In the genomic region with DNA sequence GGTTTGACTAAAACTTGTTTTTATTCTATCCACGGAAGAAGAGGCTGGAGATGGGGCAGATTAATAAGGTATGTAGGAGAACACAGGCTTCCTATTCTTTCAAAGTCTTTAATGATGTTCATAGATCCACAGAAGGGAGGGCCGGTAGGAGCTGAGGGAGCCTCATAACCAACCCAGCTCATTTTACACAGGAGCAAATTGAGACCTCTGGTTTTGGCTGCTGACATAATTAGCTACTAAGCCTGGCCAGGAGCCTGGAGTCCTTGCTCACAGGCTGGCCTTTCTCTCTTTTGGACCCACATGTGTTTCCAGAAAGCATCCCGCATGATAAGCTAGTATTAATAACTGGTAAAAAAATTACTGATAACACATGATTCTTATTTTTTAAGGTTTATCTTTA, we compare ENCODE assay signal across 14 mouse cellular contexts.
DNase-seq lines count a peak whose midpoint lies in the region; ATAC-seq and TF ChIP-seq lines count a peak whose summit lies in the region.
"Had no signal": no experiment of that assay in that cellular context is flagged by ENCODE, and none has a peak within 500 bp of the region (broad histone marks: within the 10 kb centered on the region; RNA-seq: fewer than 3 reads in every experiment).

No protein-coding gene starts in this region.

- H3K4me2 ChIP-seq in lung, embryonic 14.5 days = no peak overlapping the region
- no peak overlapping the region for H3K4me2 ChIP-seq in embryonic facial prominence, embryonic 13.5 days
- no peak overlapping the region for H3K4me2 ChIP-seq in neural tube, embryonic 15.5 days
- H3K4me2 ChIP-seq: kidney, embryonic 15.5 days; liver, embryonic 15.5 days had no signal

- no peak overlapping the region for H3K9ac ChIP-seq in lung, embryonic 14.5 days
- H3K9ac ChIP-seq in embryonic facial prominence, embryonic 13.5 days = no peak overlapping the region
- H3K9ac ChIP-seq in neural tube, embryonic 15.5 days (replicated peaks) = no peak overlapping the region
- H3K9ac ChIP-seq: kidney, embryonic 15.5 days; liver, embryonic 15.5 days had no signal

- no peaks in the 10 kb centered on the region for H3K36me3 ChIP-seq in lung, embryonic 14.5 days (ENCODE audit: insufficient read depth)
- H3K36me3 ChIP-seq in embryonic facial prominence, embryonic 13.5 days = no peaks in the 10 kb centered on the region
- no peaks in the 10 kb centered on the region for H3K36me3 ChIP-seq in neural tube, embryonic 15.5 days
- H3K36me3 ChIP-seq: kidney, embryonic 15.5 days; liver, embryonic 15.5 days had no signal

- DNase-seq in gastrocnemius, postnatal 14 days = peak; percentile 7
- no peak for DNase-seq in gastrocnemius, adult 18-20 months (ENCODE audit: low spot score)
- peak; percentile 56 for DNase-seq in lung, embryonic 14.5 days
- DNase-seq in lung, adult 2 months = no peak
- DNase-seq in cerebellum, adult 18-20 months = peak; percentile 70 to 82
- no peak for DNase-seq in thymus, postnatal 36 days
- DNase-seq: adrenal gland, adult 2 months; gastrocnemius, postnatal 10 days; thymus, adult 18-20 months had no signal

- ATAC-seq in lung, embryonic 14.5 days (ENCODE audit: insufficient read depth) = no peak
- no peak for ATAC-seq in embryonic facial prominence, embryonic 13.5 days (ENCODE audit: insufficient number of reproducible peaks, insufficient read depth, low FRiP score, low TSS enrichment, low read depth)
- ATAC-seq in neural tube, embryonic 15.5 days (ENCODE audit: low FRiP score) = no peak
- ATAC-seq: forebrain, embryonic 14.5 days had no signal

- TF ChIP-seq CTCF in lung, embryonic 14.5 days (IDR thresholded peaks at IDR 0.05; ENCODE audit: low read depth) = no peak
- TF ChIP-seq CTCF in lung, adult 2 months (IDR thresholded peaks at IDR 0.05; ENCODE audit: insufficient read depth, low read length) = no peak

- no peaks in the 10 kb centered on the region for H3K4me1 ChIP-seq in lung, embryonic 14.5 days (ENCODE audit: insufficient read depth)
- no peaks in the 10 kb centered on the region for H3K4me1 ChIP-seq in lung, adult 2 months (ENCODE audit: control insufficient read depth, insufficient read depth, low read length)
- H3K4me1 ChIP-seq in embryonic facial prominence, embryonic 13.5 days = peaks cover 13% of the 10 kb centered on the region; the same call in 1 of the 2 replicates
- H3K4me1 ChIP-seq in neural tube, embryonic 15.5 days = no peaks in the 10 kb centered on the region
- H3K4me1 ChIP-seq: kidney, embryonic 15.5 days; liver, embryonic 15.5 days had no signal

- intact Hi-C loops in gastrocnemius, postnatal 14 days (cut with DNase I; ENCODE audit: low total_unique reads) = no loop called here

- H3K4me3 ChIP-seq in lung, embryonic 14.5 days (ENCODE audit: low read depth, low read length) = no peak overlapping the region
- H3K4me3 ChIP-seq in lung, adult 2 months (replicated peaks; ENCODE audit: extremely low read depth, low read depth, low read length) = no peak overlapping the region
- no peak overlapping the region for H3K4me3 ChIP-seq in embryonic facial prominence, embryonic 13.5 days
- no peak overlapping the region for H3K4me3 ChIP-seq in neural tube, embryonic 15.5 days (replicated peaks)
- H3K4me3 ChIP-seq: kidney, embryonic 15.5 days; liver, embryonic 15.5 days had no signal

- H3K27me3 ChIP-seq in lung, embryonic 14.5 days (ENCODE audit: insufficient read depth, low read length) = no peaks in the 10 kb centered on the region
- H3K27me3 ChIP-seq in embryonic facial prominence, embryonic 13.5 days = no peaks in the 10 kb centered on the region
- no peaks in the 10 kb centered on the region for H3K27me3 ChIP-seq in neural tube, embryonic 15.5 days (replicated peaks)
- H3K27me3 ChIP-seq: kidney, embryonic 15.5 days; liver, embryonic 15.5 days had no signal

- H3K9me3 ChIP-seq in lung, embryonic 14.5 days (ENCODE audit: low read depth, low read length) = no peaks in the 10 kb centered on the region
- H3K9me3 ChIP-seq in embryonic facial prominence, embryonic 13.5 days = no peaks in the 10 kb centered on the region
- H3K9me3 ChIP-seq in neural tube, embryonic 15.5 days (replicated peaks) = no peaks in the 10 kb centered on the region
- H3K9me3 ChIP-seq: kidney, embryonic 15.5 days had no signal

- no peak for TF ChIP-seq POLR2A in lung, adult 2 months (IDR thresholded peaks at IDR 0.05; ENCODE audit: borderline replicate concordance, extremely low read depth, low read depth, low read length)

- WGBS in lung, embryonic 14.5 days = 61% methylated on average over 3 of the region's 3 CpGs
- WGBS in lung, adult 2 months = 69% methylated on average over 3 of the region's 3 CpGs
- WGBS in embryonic facial prominence, embryonic 13.5 days = 37% methylated on average over 3 of the region's 3 CpGs
- WGBS in neural tube, embryonic 15.5 days = 90% methylated on average over 3 of the region's 3 CpGs

- no peak overlapping the region for H3K27ac ChIP-seq in lung, embryonic 14.5 days (ENCODE audit: low read depth)
- H3K27ac ChIP-seq in embryonic facial prominence, embryonic 13.5 days = peak overlapping the region; percentile 17; the same call in 1 of the 2 replicates
- H3K27ac ChIP-seq in neural tube, embryonic 15.5 days (replicated peaks) = no peak overlapping the region
- H3K27ac ChIP-seq: kidney, embryonic 15.5 days; liver, embryonic 15.5 days had no signal

Comparison
In these comparisons a context has a peak if more than half of its experiments do, and no peak if none do; other contexts are left out.
1. DNase-seq: peak in gastrocnemius, postnatal 14 days (single experiment), lung, embryonic 14.5 days (single experiment) and cerebellum, adult 18-20 months (2 of 2); none in gastrocnemius, adult 18-20 months (single experiment), lung, adult 2 months (single experiment) and thymus, postnatal 36 days (0 of 2).